Mouse (Mus musculus) C2C12 (cell line): ENCODE measurements around the gene Wasl. TPM values are rescaled to one million over a fixed set of nuclear protein-coding genes. Genes with fewer than 3 reads are reported as not detected.
A peak's percentile ranks its signal among the peaks of the same experiment; 100 is the strongest.

Experiments
- H3K27me3 ChIP-seq: one replicate; pipeline ENCODE4 v1.6.1; 2011; ENCODE audit not compliant: control insufficient read depth, insufficient read depth, insufficient read length
- H3K36me3 ChIP-seq: one replicate; pipeline ENCODE4 v1.6.1; 2011; ENCODE audit not compliant: control insufficient read depth, insufficient read depth
- H3K4me3 ChIP-seq: one replicate; pipeline ENCODE4 v1.5.1; 2011; ENCODE audit warnings: mild to moderate bottlenecking, control low read depth; ENCODE audit not compliant: poor library complexity, insufficient read depth, severe bottlenecking
- H3K79me2 ChIP-seq: one replicate; pipeline ENCODE4 v1.6.1; 2011; ENCODE audit not compliant: control insufficient read depth, insufficient read depth
- H3K79me3 ChIP-seq: one replicate; pipeline ENCODE4 v1.6.1; 2011; ENCODE audit warnings: low read depth, control low read depth
- H3ac ChIP-seq: one replicate; pipeline ENCODE3; 2011; ENCODE audit warnings: low read depth; ENCODE audit not compliant: control insufficient read depth, insufficient read length
- CEBPB ChIP-seq: IDR thresholded peaks from one replicate; pipeline ENCODE4 v1.6.1; 2011; ENCODE audit warnings: low read depth, mild to moderate bottlenecking, control low read depth, moderate library complexity
- CTCF ChIP-seq: IDR thresholded peaks from one replicate; pipeline ENCODE4 v1.5.1; 2011; ENCODE audit not compliant: control insufficient read depth, insufficient read depth, insufficient read length
- FOSL1 ChIP-seq: IDR thresholded peaks from one replicate; pipeline ENCODE4 v1.8.0; 2011; ENCODE audit warnings: mild to moderate bottlenecking, low read length; ENCODE audit not compliant: poor library complexity, insufficient read depth, severe bottlenecking
- MAX ChIP-seq: IDR thresholded peaks from one replicate; pipeline ENCODE4 v1.6.1; 2011; ENCODE audit warnings: mild to moderate bottlenecking, control low read depth
- MYOD1 ChIP-seq: IDR thresholded peaks from one replicate; pipeline ENCODE4 v1.6.1; 2011; ENCODE audit warnings: low read depth; ENCODE audit not compliant: control insufficient read depth, insufficient read length
- MYOG ChIP-seq: IDR thresholded peaks from one replicate; pipeline ENCODE4 v1.6.1; 2011; ENCODE audit not compliant: control insufficient read depth, insufficient read length; ENCODE audit errors: extremely low read depth
- USF1 ChIP-seq: IDR thresholded peaks from one replicate; pipeline ENCODE4 v1.6.1; 2011; ENCODE audit warnings: low read depth, mild to moderate bottlenecking, control low read depth, moderate library complexity
- polyA plus RNA-seq: library from polyadenylated mRNA; unstranded; fragments of >200 nt; fragmentation: generic; extraction: Trizol; gene quantifications from one replicate; pipeline ENCODE4 v1.2.1, GENCODE M21; 2012; ENCODE audit warnings: missing spikeins

The Wasl gene
- polyA plus RNA-seq, 1 experiment, result 9.5 TPM

GRCm38 (mm10) chr6:24628499-24628898 is 36.3 kb downstream of the Wasl start:
- no peak overlapping the region for H3ac ChIP-seq
- no peaks in the 10 kb centered on the region for H3K27me3 ChIP-seq
- H3K79me2 ChIP-seq, result peaks cover 14% of the 10 kb centered on the region
- peaks cover under 1% of the 10 kb centered on the region for H3K79me3 ChIP-seq
- H3K4me3 ChIP-seq, result no peak overlapping the region
- no peak for TF ChIP-seq USF1
- TF ChIP-seq CEBPB, result no peak
- TF ChIP-seq MYOD1, result peak; percentile 8
- no peak for TF ChIP-seq FOSL1
- H3K36me3 ChIP-seq, result peaks cover 23% of the 10 kb centered on the region

DNA sequence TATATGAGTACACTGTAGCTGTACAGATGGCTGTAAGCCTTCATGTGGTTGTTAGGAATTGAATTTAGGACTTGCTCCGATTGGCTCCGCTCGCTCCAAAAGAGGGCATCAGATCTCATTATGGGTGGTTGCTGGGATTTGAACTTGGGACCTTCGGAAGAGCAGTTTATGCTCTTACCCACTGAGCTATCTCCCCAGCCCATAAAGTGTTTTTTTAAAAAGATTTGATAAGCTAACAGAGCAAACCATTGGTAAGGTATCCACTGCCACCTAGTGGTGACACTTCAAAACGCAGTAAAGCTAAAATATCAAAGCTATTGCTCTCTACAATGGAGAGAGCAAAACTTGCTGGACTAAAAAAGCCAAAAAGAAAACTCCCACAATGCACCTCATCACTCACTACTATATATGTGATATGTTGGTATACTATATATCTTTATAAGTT is 37.2 kb downstream of the Wasl start:
- TF ChIP-seq MYOG (no peak), USF1 (no peak), FOSL1 (no peak), MYOD1 (no peak), MAX (no peak), CTCF (no peak), CEBPB (no peak)
- no peaks in the 10 kb centered on the region for H3K79me3 ChIP-seq
- H3K36me3 ChIP-seq, result peaks cover 23% of the 10 kb centered on the region
- no peak overlapping the region for H3ac ChIP-seq
- H3K4me3 ChIP-seq, result no peak overlapping the region
- peaks cover 14% of the 10 kb centered on the region for H3K79me2 ChIP-seq
- no peaks in the 10 kb centered on the region for H3K27me3 ChIP-seq

- Histone ChIP-seq H3K27me3 (no peaks in the 10 kb centered on the region), H3K79me2 (no peaks in the 10 kb centered on the region), H3ac (no peak overlapping the region), H3K4me3 (no peak overlapping the region), H3K36me3 (peaks cover 55% of the 10 kb centered on the region), H3K79me3 (no peaks in the 10 kb centered on the region)
- TF ChIP-seq FOSL1 (no peak), MYOD1 (no peak), MAX (no peak), MYOG (no peak), CTCF (no peak), USF1 (no peak), CEBPB (no peak)
These were observed 42.7 kb downstream of the Wasl start for GRCm38 (mm10) chr6:24622098-24622497.

DNA sequence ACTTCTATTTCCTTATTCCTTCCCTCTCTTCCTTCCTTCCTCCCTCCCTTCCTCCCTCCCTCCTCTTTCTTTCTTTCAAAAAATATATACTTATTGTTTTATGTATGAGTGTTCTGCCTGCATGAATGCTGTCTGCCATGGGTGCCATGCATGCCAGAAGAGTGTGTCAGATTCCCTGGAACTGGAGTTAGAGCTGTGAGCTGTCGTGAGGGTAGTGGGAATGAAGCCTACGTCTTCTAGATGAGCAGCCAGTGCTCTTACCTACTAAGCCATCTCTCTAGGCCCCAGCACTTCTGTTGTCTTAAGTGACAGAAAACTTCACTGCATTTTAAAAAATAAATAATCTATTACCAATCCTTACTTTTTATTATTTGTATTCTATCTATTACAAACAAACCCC is 43.9 kb downstream of the Wasl start:
- Histone ChIP-seq H3K4me3 (no peak overlapping the region), H3ac (no peak overlapping the region), H3K27me3 (no peaks in the 10 kb centered on the region), H3K79me2 (no peaks in the 10 kb centered on the region), H3K36me3 (peaks cover 57% of the 10 kb centered on the region), H3K79me3 (no peaks in the 10 kb centered on the region)
- TF ChIP-seq CEBPB (no peak), MAX (no peak), USF1 (no peak), MYOD1 (no peak), FOSL1 (no peak), CTCF (no peak), MYOG (no peak)

GRCm38 (mm10) chr6:24619285-24620045 is 45.3 kb downstream of the Wasl start:
- Histone ChIP-seq H3ac (no peak overlapping the region), H3K79me2 (no peaks in the 10 kb centered on the region), H3K27me3 (no peaks in the 10 kb centered on the region), H3K4me3 (no peak overlapping the region), H3K36me3 (peaks cover 61% of the 10 kb centered on the region), H3K79me3 (no peaks in the 10 kb centered on the region)
- TF ChIP-seq CTCF, result no peak
- TF ChIP-seq MAX, result no peak
- TF ChIP-seq CEBPB, result no peak
- TF ChIP-seq USF1, result no peak
- no peak for TF ChIP-seq FOSL1
- TF ChIP-seq MYOD1, result no peak
- no peak for TF ChIP-seq MYOG
